Mouse (Mus musculus): ENCODE results near the gene Suox.

DNA sequence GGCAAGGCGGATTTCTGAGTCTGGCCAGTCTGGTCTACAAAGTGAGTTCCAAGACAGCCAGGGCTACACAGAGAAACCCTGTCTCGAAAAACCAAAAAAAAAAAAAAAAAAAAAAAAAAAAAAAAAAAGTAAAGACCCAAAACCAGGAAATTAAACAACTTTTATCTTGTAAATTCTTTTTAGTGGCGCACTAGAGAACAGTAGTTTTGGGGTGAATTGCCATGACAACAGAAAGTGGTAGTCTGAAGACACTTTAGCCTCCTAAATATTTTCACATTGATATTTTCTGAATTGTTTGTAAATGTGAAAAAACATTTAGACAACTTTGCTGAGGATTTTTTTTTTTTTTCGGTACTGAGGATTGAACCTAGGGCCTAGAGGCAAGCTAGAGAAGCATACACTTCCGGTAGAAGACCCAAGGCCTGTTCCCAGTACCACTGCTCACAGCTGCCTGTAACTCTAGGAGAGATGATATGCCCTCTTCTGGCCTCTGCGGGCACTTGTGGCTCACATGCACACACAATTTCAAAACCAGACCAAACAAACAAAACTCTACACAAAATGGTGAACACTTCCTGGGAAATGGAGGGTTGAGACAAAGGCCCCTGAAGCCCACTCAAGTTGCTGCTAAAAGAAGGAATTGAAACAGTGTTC is 23.3 kb upstream of the Suox start:
- TF ChIP-seq CTCF (IDR thresholded peaks at IDR 0.05; ENCODE audit: borderline replicate concordance, insufficient read depth, low read length) (no peak), POLR2A (IDR thresholded peaks at IDR 0.05; ENCODE audit: low read depth, low read length) (no peak)
